12 mouse cellular contexts compared by ENCODE assay signal in the genomic region with DNA sequence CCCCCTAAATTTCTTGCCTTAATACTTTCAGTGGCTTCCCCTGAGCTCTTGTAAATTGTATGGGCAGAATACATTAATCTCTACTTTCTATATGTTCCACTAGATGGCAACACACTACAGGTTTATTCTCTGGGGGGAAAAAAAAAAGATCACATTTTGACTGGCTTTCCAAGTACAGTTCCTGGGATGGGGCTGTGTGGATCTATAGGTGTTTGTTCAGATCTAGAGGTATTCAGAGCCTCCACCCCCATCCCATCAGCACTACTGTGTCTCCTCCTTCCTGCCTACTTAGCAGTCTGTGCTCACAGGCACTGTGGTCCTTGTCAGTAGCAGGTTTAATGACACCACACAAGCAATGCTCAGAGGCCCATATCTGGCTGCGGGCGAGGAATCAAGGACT. TPM values are rescaled to one million over a fixed set of nuclear protein-coding genes. Genes with fewer than 3 reads are reported as not detected.
DNase-seq lines count a peak whose midpoint lies in the region; ATAC-seq and TF ChIP-seq lines count a peak whose summit lies in the region.
"Had no signal": no experiment of that assay in that cellular context is flagged by ENCODE, and none has a peak within 500 bp of the region (broad histone marks: within the 10 kb centered on the region; RNA-seq: fewer than 3 reads in every experiment).

No protein-coding gene starts in this region.

- no peaks in the 10 kb centered on the region for H3K36me3 ChIP-seq in hindbrain, embryonic 15.5 days
- no peaks in the 10 kb centered on the region for H3K36me3 ChIP-seq in hindbrain, embryonic 11.5 days (ENCODE audit: control insufficient read depth, insufficient read depth, low read length)
- H3K36me3 ChIP-seq in thymus, adult 2 months (ENCODE audit: control insufficient read depth, insufficient read depth, low read length) = peaks cover 6% of the 10 kb centered on the region
- H3K36me3 ChIP-seq in forebrain, embryonic 15.5 days = no peaks in the 10 kb centered on the region
- H3K36me3 ChIP-seq: G1E had no signal

- TF ChIP-seq POLR2A in thymus, adult 2 months (IDR thresholded peaks at IDR 0.05; ENCODE audit: control insufficient read depth, extremely low read depth, insufficient read depth, low read length, poor library complexity) = no peak

- no peaks in the 10 kb centered on the region for H3K9me3 ChIP-seq in hindbrain, embryonic 15.5 days
- no peaks in the 10 kb centered on the region for H3K9me3 ChIP-seq in hindbrain, embryonic 11.5 days (ENCODE audit: control insufficient read depth, low read length)
- no peaks in the 10 kb centered on the region for H3K9me3 ChIP-seq in forebrain, embryonic 15.5 days

- no peaks in the 10 kb centered on the region for H3K4me1 ChIP-seq in hindbrain, embryonic 15.5 days (replicated peaks)
- H3K4me1 ChIP-seq in hindbrain, embryonic 11.5 days (replicated peaks; ENCODE audit: control insufficient read depth, insufficient read depth, low read length) = no peaks in the 10 kb centered on the region
- H3K4me1 ChIP-seq in thymus, adult 2 months (replicated peaks; ENCODE audit: control insufficient read depth, insufficient read depth, low read length) = peaks cover 21% of the 10 kb centered on the region
- no peaks in the 10 kb centered on the region; the same call in 1 of the 2 replicates for H3K4me1 ChIP-seq in forebrain, embryonic 15.5 days

- peak; percentile 61; the same call in 1 of the 2 replicates for ATAC-seq in hindbrain, embryonic 15.5 days (ENCODE audit: low FRiP score, low read depth)
- no peak for ATAC-seq in hindbrain, embryonic 11.5 days (ENCODE audit: low FRiP score)
- ATAC-seq in forebrain, embryonic 15.5 days (replicated peaks) = 0 out of 2 replicates have a peak, but pooled peaks have one; percentile 49

- WGBS in hindbrain, embryonic 15.5 days = 83% methylated on average over 2 of the region's 2 CpGs
- 86% methylated on average over 2 of the region's 2 CpGs for WGBS in hindbrain, embryonic 11.5 days
- WGBS in thymus, adult 2 months = 91% methylated on average over 2 of the region's 2 CpGs
- 95% methylated on average over 2 of the region's 2 CpGs for whole genome bisulfite sequencing in forebrain, embryonic 15.5 days

- H3K9ac ChIP-seq in hindbrain, embryonic 15.5 days = no peak overlapping the region
- no peak overlapping the region for H3K9ac ChIP-seq in hindbrain, embryonic 11.5 days (ENCODE audit: low read depth, low read length)
- H3K9ac ChIP-seq in forebrain, embryonic 15.5 days (replicated peaks) = no peak overlapping the region

- H3K27ac ChIP-seq in hindbrain, embryonic 15.5 days (replicated peaks) = no peak overlapping the region
- H3K27ac ChIP-seq in hindbrain, embryonic 11.5 days (ENCODE audit: low read depth, low read length) = no peak overlapping the region
- peak overlapping the region; percentile 5; the same call in 1 of the 2 replicates for H3K27ac ChIP-seq in thymus, adult 2 months (ENCODE audit: control insufficient read depth, insufficient read depth, low read length)
- no peak overlapping the region for H3K27ac ChIP-seq in forebrain, embryonic 15.5 days (replicated peaks)

- H3K4me2 ChIP-seq in hindbrain, embryonic 15.5 days = no peak overlapping the region
- H3K4me2 ChIP-seq in hindbrain, embryonic 11.5 days (replicated peaks; ENCODE audit: low read depth, low read length) = no peak overlapping the region
- no peak overlapping the region for H3K4me2 ChIP-seq in forebrain, embryonic 15.5 days (replicated peaks)

- no peak overlapping the region for H3K4me3 ChIP-seq in hindbrain, embryonic 15.5 days
- H3K4me3 ChIP-seq in hindbrain, embryonic 11.5 days (ENCODE audit: low read depth, low read length) = no peak overlapping the region
- no peak overlapping the region for H3K4me3 ChIP-seq in thymus, adult 2 months (ENCODE audit: control insufficient read depth, insufficient read depth, low read length)
- H3K4me3 ChIP-seq in forebrain, embryonic 15.5 days = no peak overlapping the region

- H3K27me3 ChIP-seq in hindbrain, embryonic 15.5 days = no peaks in the 10 kb centered on the region
- no peaks in the 10 kb centered on the region for H3K27me3 ChIP-seq in hindbrain, embryonic 11.5 days (ENCODE audit: control insufficient read depth, insufficient read depth, low read length)
- H3K27me3 ChIP-seq in thymus, adult 2 months (ENCODE audit: control insufficient read depth, insufficient read depth, low read length) = no peaks in the 10 kb centered on the region
- H3K27me3 ChIP-seq in forebrain, embryonic 15.5 days = no peaks in the 10 kb centered on the region

- DNase-seq in hindbrain, embryonic 11.5 days (ENCODE audit: low spot score) = no peak
- DNase-seq in thymus, adult 2 months = no peak
- no peak for DNase-seq in thymus, adult 18-20 months
- peak; percentile 29 for DNase-seq in naive thymus-derived CD4-positive, alpha-beta T cell, adult 2 months (ENCODE audit: low read depth)
- DNase-seq in testis, postnatal 14 days (ENCODE audit: low spot score) = no peak
- no peak for DNase-seq in adrenal gland, adult 8-10 months
- DNase-seq: heart, adult 18-20 months; heart, postnatal 36 days had no signal

- TF ChIP-seq CTCF in thymus, adult 2 months (IDR thresholded peaks at IDR 0.05; ENCODE audit: borderline replicate concordance, control insufficient read depth, extremely low read depth, insufficient read depth, low read length, poor library complexity) = no peak

RNA-seq across cellular contexts. Expression of gene Eif4e3, which starts 14.2 kb away (rescaled TPM):
- polyA plus RNA-seq in hindbrain, embryonic 15.5 days (2015; fragmentation: Nextera tagmentation; extraction: Ambion mirVana) = 6.9 and 7.7 TPM in 2 replicates
- polyA plus RNA-seq in hindbrain, embryonic 11.5 days (2014; fragmentation: Nextera tagmentation; extraction: Ambion mirVana) = 15.1 and 16.3 TPM in 2 replicates
- 30.4 and 34.4 TPM in 2 replicates for polyA plus RNA-seq in thymus, adult 2 months (2012; rRNA removed)
- polyA plus RNA-seq in forebrain, embryonic 15.5 days (2015; fragmentation: Nextera tagmentation; extraction: Ambion mirVana) = 9.9 and 10.0 TPM in 2 replicates
- 10 to 100 TPM; 15.9 to 28.1 (median 23.3) TPM for total RNA-seq in adrenal gland, adult 8-10 months (2022)
- total RNA-seq: G1E had no signal
- polyA plus RNA-seq: G1E had no signal

RNA-seq across cellular contexts. Expression of gene Gm20696, which starts 14.3 kb away (rescaled TPM):
- polyA plus RNA-seq in hindbrain, embryonic 15.5 days (2015; fragmentation: Nextera tagmentation; extraction: Ambion mirVana) = 3.4 and 4.1 TPM in 2 replicates
- polyA plus RNA-seq in hindbrain, embryonic 11.5 days (2014; fragmentation: Nextera tagmentation; extraction: Ambion mirVana) = 3.2 and 6.0 TPM in 2 replicates
- polyA plus RNA-seq in thymus, adult 2 months (2012; rRNA removed) = 2.7 and 3.3 TPM in 2 replicates
- 5.7 and 5.8 TPM in 2 replicates for polyA plus RNA-seq in forebrain, embryonic 15.5 days (2015; fragmentation: Nextera tagmentation; extraction: Ambion mirVana)
- total RNA-seq in adrenal gland, adult 8-10 months (2022) = 1 to 10 TPM; 3.3 to 9.8 (median 5.5) TPM
- polyA plus RNA-seq: G1E had no signal

RNA-seq across cellular contexts. Expression of gene Gpr27, which starts 40.1 kb away (rescaled TPM):
- 21.1 and 23.4 TPM in 2 replicates for polyA plus RNA-seq in hindbrain, embryonic 15.5 days (2015; fragmentation: Nextera tagmentation; extraction: Ambion mirVana)
- polyA plus RNA-seq in hindbrain, embryonic 11.5 days (2014; fragmentation: Nextera tagmentation; extraction: Ambion mirVana) = 2.5 and 3.7 TPM in 2 replicates
- 2.1 and 2.6 TPM in 2 replicates for polyA plus RNA-seq in thymus, adult 2 months (2012; rRNA removed)
- 22.5 and 24.2 TPM in 2 replicates for polyA plus RNA-seq in forebrain, embryonic 15.5 days (2015; fragmentation: Nextera tagmentation; extraction: Ambion mirVana)
- 1 to 10 TPM; 2.8 to 4.9 (median 3.8) TPM for total RNA-seq in adrenal gland, adult 8-10 months (2022)
- total RNA-seq: common myeloid progenitor, adult 5-6 weeks had no signal
- polyA plus RNA-seq: G1E had no signal
